Mouse (Mus musculus): ENCODE measurements at regions not wholly inside any gene's neighbourhood (a gene's known extent, or its start where the extent isn't known, plus 50 kb on each side); places are given as distances from the start of the nearest gene placed in this dataset.

DNA sequence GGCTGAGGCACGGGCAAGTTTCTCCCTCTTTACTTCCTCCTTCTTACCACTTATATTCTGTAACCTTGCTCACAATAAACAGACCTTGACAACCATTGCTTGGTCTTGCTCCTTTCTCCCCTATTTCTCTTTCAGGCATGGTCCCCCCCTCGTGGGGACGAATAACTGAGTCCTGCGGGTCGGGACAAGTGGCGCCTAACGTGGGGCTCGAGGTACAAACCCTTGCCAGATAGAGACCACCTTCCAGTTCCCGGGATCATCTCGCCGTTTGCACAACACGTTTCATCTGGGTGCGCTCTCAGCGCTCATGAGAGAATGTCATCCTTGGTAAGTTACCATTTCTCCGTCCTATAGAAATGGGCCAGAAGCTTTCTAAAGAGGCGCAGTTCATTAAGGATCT, 79.6 kb upstream of the Foxn3 start:
- no peaks in the 10 kb centered on the region for H3K36me3 ChIP-seq (ENCODE audit: control insufficient read depth, insufficient read depth, low read length)
- no peak overlapping the region for H3K4me2 ChIP-seq (replicated peaks; ENCODE audit: low read depth, low read length)
- no peak overlapping the region for H3K9ac ChIP-seq (replicated peaks; ENCODE audit: low read depth, low read length)
- H3K9me3 ChIP-seq (ENCODE audit: control insufficient read depth, low read depth, low read length): peaks cover 13% of the 10 kb centered on the region; the same call in 1 of the 2 replicates
- no peak overlapping the region for H3K27ac ChIP-seq (ENCODE audit: low read length)
- 97% methylated on average over 16 of the region's 16 CpGs for WGBS
- H3K4me1 ChIP-seq (ENCODE audit: control insufficient read depth, insufficient read depth, low read length): no peaks in the 10 kb centered on the region
- ATAC-seq (ENCODE audit: insufficient number of reproducible peaks, insufficient read depth, low FRiP score, low read depth): no peak
- no peaks in the 10 kb centered on the region for H3K27me3 ChIP-seq (ENCODE audit: control insufficient read depth, insufficient read depth, low read length)
- H3K4me3 ChIP-seq (ENCODE audit: low read depth, low read length): no peak overlapping the region

GRCm38 (mm10) chr12:99642131-99642895, 78.9 kb upstream of the Foxn3 start:
- Histone ChIP-seq H3K9me3 (ENCODE audit: control insufficient read depth, low read depth, low read length) (peaks cover 13% of the 10 kb centered on the region; the same call in 1 of the 2 replicates), H3K27ac (ENCODE audit: low read length) (no peak overlapping the region), H3K4me1 (ENCODE audit: control insufficient read depth, insufficient read depth, low read length) (no peaks in the 10 kb centered on the region), H3K27me3 (ENCODE audit: control insufficient read depth, insufficient read depth, low read length) (no peaks in the 10 kb centered on the region), H3K4me3 (ENCODE audit: low read depth, low read length) (no peak overlapping the region), H3K4me2 (replicated peaks; ENCODE audit: low read depth, low read length) (no peak overlapping the region), H3K36me3 (ENCODE audit: control insufficient read depth, insufficient read depth, low read length) (no peaks in the 10 kb centered on the region), H3K9ac (replicated peaks; ENCODE audit: low read depth, low read length) (no peak overlapping the region)
- 75% methylated on average over 7 of the region's 7 CpGs for WGBS
- ATAC-seq (ENCODE audit: insufficient number of reproducible peaks, insufficient read depth, low FRiP score, low read depth): no peak

DNA sequence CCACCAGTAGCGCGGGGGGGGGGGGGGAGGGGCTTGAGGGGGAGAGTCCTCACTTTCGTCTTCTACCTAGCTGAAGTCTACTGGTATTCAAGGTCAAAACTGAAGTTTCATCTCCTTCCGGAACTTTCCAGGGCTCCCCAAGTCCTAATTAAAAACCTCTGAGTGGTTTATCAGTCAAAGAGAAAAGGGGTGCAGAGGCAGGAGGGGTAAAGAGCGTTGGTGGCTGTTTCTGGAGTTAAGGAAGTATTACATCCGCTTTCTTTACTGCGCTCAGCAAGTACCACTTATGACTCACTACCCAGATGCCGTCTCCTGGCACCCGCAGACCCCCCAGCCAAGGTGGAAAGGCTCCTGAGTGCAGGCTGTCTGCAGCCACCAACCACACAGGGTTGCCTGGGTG, 77.9 kb upstream of the Foxn3 start:
- H3K4me3 ChIP-seq (ENCODE audit: low read depth, low read length): no peak overlapping the region
- ATAC-seq (ENCODE audit: insufficient number of reproducible peaks, insufficient read depth, low FRiP score, low read depth): no peak

GRCm38 (mm10) chr12:99640214-99641151, 77.1 kb upstream of the Foxn3 start:
- Histone ChIP-seq H3K27ac (ENCODE audit: low read length) (no peak overlapping the region), H3K4me2 (replicated peaks; ENCODE audit: low read depth, low read length) (peak overlapping the region; percentile 27), H3K9ac (replicated peaks; ENCODE audit: low read depth, low read length) (no peak overlapping the region), H3K4me3 (ENCODE audit: low read depth, low read length) (no peak overlapping the region), H3K36me3 (ENCODE audit: control insufficient read depth, insufficient read depth, low read length) (no peaks in the 10 kb centered on the region), H3K9me3 (ENCODE audit: control insufficient read depth, low read depth, low read length) (peaks cover 13% of the 10 kb centered on the region; the same call in 1 of the 2 replicates), H3K4me1 (ENCODE audit: control insufficient read depth, insufficient read depth, low read length) (no peaks in the 10 kb centered on the region), H3K27me3 (ENCODE audit: control insufficient read depth, insufficient read depth, low read length) (no peaks in the 10 kb centered on the region)
- no peak for ATAC-seq (ENCODE audit: insufficient number of reproducible peaks, insufficient read depth, low FRiP score, low read depth)
- WGBS: 29% methylated on average over 18 of the region's 18 CpGs

More for the DNA sequence above, 77.9 kb upstream of the Foxn3 start:
- no peak overlapping the region for H3K27ac ChIP-seq (ENCODE audit: low read length)
- peaks cover 13% of the 10 kb centered on the region; the same call in 1 of the 2 replicates for H3K9me3 ChIP-seq (ENCODE audit: control insufficient read depth, low read depth, low read length)
- peak overlapping the region; percentile 27 for H3K4me2 ChIP-seq (replicated peaks; ENCODE audit: low read depth, low read length)
- H3K36me3 ChIP-seq (ENCODE audit: control insufficient read depth, insufficient read depth, low read length): no peaks in the 10 kb centered on the region
- H3K9ac ChIP-seq (replicated peaks; ENCODE audit: low read depth, low read length): no peak overlapping the region
- 52% methylated on average over 8 of the region's 9 CpGs for WGBS
- no peaks in the 10 kb centered on the region for H3K4me1 ChIP-seq (ENCODE audit: control insufficient read depth, insufficient read depth, low read length)
- no peaks in the 10 kb centered on the region for H3K27me3 ChIP-seq (ENCODE audit: control insufficient read depth, insufficient read depth, low read length)

GRCm38 (mm10) chr12:99639847-99640213, 76.4 kb upstream of the Foxn3 start:
- Histone ChIP-seq H3K4me2 (replicated peaks; ENCODE audit: low read depth, low read length) (no peak overlapping the region), H3K4me1 (ENCODE audit: control insufficient read depth, insufficient read depth, low read length) (no peaks in the 10 kb centered on the region), H3K27ac (ENCODE audit: low read length) (no peak overlapping the region), H3K27me3 (ENCODE audit: control insufficient read depth, insufficient read depth, low read length) (no peaks in the 10 kb centered on the region), H3K9me3 (ENCODE audit: control insufficient read depth, low read depth, low read length) (peaks cover 9% of the 10 kb centered on the region; the same call in 1 of the 2 replicates), H3K4me3 (ENCODE audit: low read depth, low read length) (no peak overlapping the region), H3K9ac (replicated peaks; ENCODE audit: low read depth, low read length) (no peak overlapping the region), H3K36me3 (ENCODE audit: control insufficient read depth, insufficient read depth, low read length) (no peaks in the 10 kb centered on the region)
- 42% methylated on average over 8 of the region's 8 CpGs for WGBS
- ATAC-seq (ENCODE audit: insufficient number of reproducible peaks, insufficient read depth, low FRiP score, low read depth): no peak

DNA sequence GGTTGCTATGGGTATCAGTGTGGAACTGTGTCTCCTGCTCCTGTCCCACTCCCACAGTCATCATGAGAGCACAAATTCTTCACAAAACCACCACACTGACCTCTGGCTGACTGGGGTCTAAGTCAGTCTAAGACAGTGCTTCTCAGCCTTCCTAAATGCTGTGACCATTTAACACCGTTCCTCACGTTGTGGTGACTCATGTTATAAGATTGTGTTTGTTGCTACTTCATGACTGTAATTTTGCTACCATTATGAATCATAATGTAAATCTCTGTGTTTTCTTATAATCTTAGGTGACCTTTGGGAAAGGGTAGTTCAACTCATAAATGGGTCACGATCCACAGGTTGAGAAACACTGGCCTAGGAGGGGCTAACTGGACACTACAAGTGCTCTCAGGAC, 75.7 kb upstream of the Foxn3 start:
- no peak for ATAC-seq (ENCODE audit: insufficient number of reproducible peaks, insufficient read depth, low FRiP score, low read depth)
- WGBS: 87% methylated on average over 3 of the region's 3 CpGs
- no peak overlapping the region for H3K4me2 ChIP-seq (replicated peaks; ENCODE audit: low read depth, low read length)
- H3K9me3 ChIP-seq (ENCODE audit: control insufficient read depth, low read depth, low read length): peaks cover 5% of the 10 kb centered on the region; the same call in 1 of the 2 replicates
- no peak overlapping the region for H3K4me3 ChIP-seq (ENCODE audit: low read depth, low read length)
- H3K27me3 ChIP-seq (ENCODE audit: control insufficient read depth, insufficient read depth, low read length): no peaks in the 10 kb centered on the region
- no peak overlapping the region for H3K27ac ChIP-seq (ENCODE audit: low read length)
- no peaks in the 10 kb centered on the region for H3K4me1 ChIP-seq (ENCODE audit: control insufficient read depth, insufficient read depth, low read length)
- no peaks in the 10 kb centered on the region for H3K36me3 ChIP-seq (ENCODE audit: control insufficient read depth, insufficient read depth, low read length)
- no peak overlapping the region for H3K9ac ChIP-seq (replicated peaks; ENCODE audit: low read depth, low read length)

GRCm38 (mm10) chr12:99637986-99638385, 74.6 kb upstream of the Foxn3 start:
- 73% methylated on average over 5 of the region's 5 CpGs for WGBS
- ATAC-seq (ENCODE audit: insufficient number of reproducible peaks, insufficient read depth, low FRiP score, low read depth): no peak

GRCm38 (mm10) chr12:99636234-99636633, 72.9 kb upstream of the Foxn3 start:
- H3K4me2 ChIP-seq (replicated peaks; ENCODE audit: low read depth, low read length): no peak overlapping the region
- no peak overlapping the region for H3K4me3 ChIP-seq (ENCODE audit: low read depth, low read length)
- no peaks in the 10 kb centered on the region for H3K4me1 ChIP-seq (ENCODE audit: control insufficient read depth, insufficient read depth, low read length)
- H3K27ac ChIP-seq (ENCODE audit: low read length): no peak overlapping the region
- ATAC-seq (ENCODE audit: insufficient number of reproducible peaks, insufficient read depth, low FRiP score, low read depth): no peak
- 84% methylated on average over 3 of the region's 3 CpGs for WGBS
- H3K9ac ChIP-seq (replicated peaks; ENCODE audit: low read depth, low read length): no peak overlapping the region
- H3K36me3 ChIP-seq (ENCODE audit: control insufficient read depth, insufficient read depth, low read length): no peaks in the 10 kb centered on the region
- H3K9me3 ChIP-seq (ENCODE audit: control insufficient read depth, low read depth, low read length): no peaks in the 10 kb centered on the region
- no peaks in the 10 kb centered on the region for H3K27me3 ChIP-seq (ENCODE audit: control insufficient read depth, insufficient read depth, low read length)

More at GRCm38 (mm10) chr12:99637986-99638385, 74.6 kb upstream of the Foxn3 start:
- H3K36me3 ChIP-seq (ENCODE audit: control insufficient read depth, insufficient read depth, low read length): no peaks in the 10 kb centered on the region
- no peaks in the 10 kb centered on the region; the same call in 1 of the 2 replicates for H3K9me3 ChIP-seq (ENCODE audit: control insufficient read depth, low read depth, low read length)
- no peak overlapping the region for H3K4me2 ChIP-seq (replicated peaks; ENCODE audit: low read depth, low read length)
- no peaks in the 10 kb centered on the region for H3K27me3 ChIP-seq (ENCODE audit: control insufficient read depth, insufficient read depth, low read length)
- no peaks in the 10 kb centered on the region for H3K4me1 ChIP-seq (ENCODE audit: control insufficient read depth, insufficient read depth, low read length)
- H3K9ac ChIP-seq (replicated peaks; ENCODE audit: low read depth, low read length): no peak overlapping the region
- H3K27ac ChIP-seq (ENCODE audit: low read length): no peak overlapping the region
- no peak overlapping the region for H3K4me3 ChIP-seq (ENCODE audit: low read depth, low read length)
